Mouse (Mus musculus) embryonic facial prominence, embryonic 11.5 days (tissue): ENCODE data around the gene Grb14. TPM values are rescaled to one million over a fixed set of nuclear protein-coding genes. Genes with fewer than 3 reads are reported as not detected.
A peak's percentile ranks its signal among the peaks of the same experiment; 100 is the strongest.

Experiments used
- ATAC-seq: fragments of 200-750 bp; cut with Nextera tagmentation; replicated peaks from 2 replicates; pipeline ENCODE4 v1.8.0; 2017; ENCODE audit warnings: low read depth; ENCODE audit not compliant: insufficient number of reproducible peaks, low FRiP score, low TSS enrichment
- DNase-seq: peaks from one replicate; pipeline ENCODE4 v3.0.0-alpha.2; 2015; ENCODE audit warnings: low spot score
- H3K27ac ChIP-seq: fragments of 300-500 bp; sonication (generic); replicated peaks from 2 replicates; pipeline ENCODE4 v1.5.1; 2014; ENCODE audit warnings: mild to moderate bottlenecking, low read depth, low read length, control low read depth
- H3K27me3 ChIP-seq: fragments of 300-500 bp; sonication (generic); 2 replicates; pipeline ENCODE4 v1.6.1; 2014; ENCODE audit warnings: mild to moderate bottlenecking, low read length, moderate library complexity, mixed read lengths; ENCODE audit not compliant: control insufficient read depth, insufficient read depth
- H3K36me3 ChIP-seq: fragments of 300-500 bp; sonication (generic); replicated peaks from 2 replicates; pipeline ENCODE4 v1.6.1; 2014; ENCODE audit warnings: low read depth, mild to moderate bottlenecking, low read length, moderate library complexity, mixed read lengths; ENCODE audit not compliant: control insufficient read depth, insufficient read depth
- H3K4me1 ChIP-seq: fragments of 300-500 bp; sonication (generic); 2 replicates; pipeline ENCODE4 v1.6.1; 2014; ENCODE audit warnings: low read length, mixed read lengths; ENCODE audit not compliant: control insufficient read depth, insufficient read depth
- H3K4me2 ChIP-seq: fragments of 300-500 bp; sonication (generic); 2 replicates; pipeline ENCODE4 v1.6.1; 2014; ENCODE audit warnings: low read depth, mild to moderate bottlenecking, control low read depth, low read length, moderate library complexity
- H3K4me3 ChIP-seq: fragments of 300-500 bp; sonication (generic); 2 replicates; pipeline ENCODE4 v1.5.1; 2014; ENCODE audit warnings: low read depth, low read length, control low read depth
- H3K9ac ChIP-seq: fragments of 300-500 bp; sonication (generic); replicated peaks from 2 replicates; pipeline ENCODE4 v1.6.1; 2014; ENCODE audit warnings: mild to moderate bottlenecking, control low read depth, low read length
- H3K9me3 ChIP-seq: fragments of 300-500 bp; sonication (generic); replicated peaks from 2 replicates; pipeline ENCODE4 v1.6.1; 2016; ENCODE audit warnings: mild to moderate bottlenecking, low read length, inconsistent platforms, mixed read lengths; ENCODE audit not compliant: control insufficient read depth
- WGBS: fragments of 180-500 bp; shearing (Covaris S2); extraction: QIAGEN DNeasy Blood & Tissue Kit; methylation state at CpG from one replicate; pipeline ENCODE4 v1.1.7; 2014; 5-methylcytosine and 5-hydroxymethylcytosine counted together
- polyA plus RNA-seq: library from polyadenylated mRNA; unstranded; fragments of >200 nt; fragmentation: Nextera tagmentation; extraction: Ambion mirVana; gene quantifications from 2 replicates; pipeline ENCODE4 v1.2.1, GENCODE M21; 2014

Gene Grb14
- polyA plus RNA-seq, 1 experiment from 2014 or later: 9.5 TPM

- Histone ChIP-seq H3K4me1 (no peaks in the 10 kb centered on the region), H3K9ac (no peak overlapping the region), H3K27me3 (no peaks in the 10 kb centered on the region), H3K4me3 (no peak overlapping the region), H3K36me3 (no peaks in the 10 kb centered on the region), H3K27ac (no peak overlapping the region), H3K4me2 (no peak overlapping the region), H3K9me3 (no peaks in the 10 kb centered on the region)
- WGBS: 48% methylated on average over 1 of the region's 1 CpGs
- no peak for ATAC-seq
- DNase-seq: no peak
Observed at GRCm38 (mm10) chr2:64955441-64955840, 69.3 kb downstream of the Grb14 start.

- no peaks in the 10 kb centered on the region for H3K9me3 ChIP-seq
- WGBS: 48% methylated on average over 2 of the region's 2 CpGs
- no peaks in the 10 kb centered on the region for H3K4me1 ChIP-seq
- no peaks in the 10 kb centered on the region for H3K27me3 ChIP-seq
- DNase-seq (no peak), ATAC-seq (no peak)
- H3K36me3 ChIP-seq: no peaks in the 10 kb centered on the region
- no peak overlapping the region for H3K9ac ChIP-seq
- no peak overlapping the region for H3K27ac ChIP-seq
- H3K4me3 ChIP-seq: no peak overlapping the region
- no peak overlapping the region for H3K4me2 ChIP-seq
Observed at GRCm38 (mm10) chr2:64949210-64949609, 75.6 kb downstream of the Grb14 start.

GRCm38 (mm10) chr2:64948418-64949169 is 76.2 kb downstream of the Grb14 start:
- H3K4me2 ChIP-seq: no peak overlapping the region
- 64% methylated on average over 12 of the region's 12 CpGs for WGBS

GRCm38 (mm10) chr2:64947484-64947883 is 77.3 kb downstream of the Grb14 start:
- ATAC-seq (no peak), DNase-seq (no peak)
- Histone ChIP-seq H3K27me3 (no peaks in the 10 kb centered on the region), H3K4me1 (no peaks in the 10 kb centered on the region), H3K36me3 (no peaks in the 10 kb centered on the region), H3K27ac (no peak overlapping the region), H3K4me3 (no peak overlapping the region), H3K9ac (no peak overlapping the region), H3K4me2 (no peak overlapping the region), H3K9me3 (no peaks in the 10 kb centered on the region)
- 66% methylated on average over 3 of the region's 3 CpGs for WGBS

More at GRCm38 (mm10) chr2:64948418-64949169, 76.2 kb downstream of the Grb14 start:
- no peak overlapping the region for H3K4me3 ChIP-seq
- DNase-seq (peak; percentile 67), ATAC-seq (no peak; the same call in 1 of the 2 replicates)
- no peak overlapping the region for H3K9ac ChIP-seq
- no peaks in the 10 kb centered on the region for H3K27me3 ChIP-seq
- no peaks in the 10 kb centered on the region for H3K9me3 ChIP-seq
- H3K27ac ChIP-seq: no peak overlapping the region
- no peaks in the 10 kb centered on the region for H3K4me1 ChIP-seq
- no peaks in the 10 kb centered on the region for H3K36me3 ChIP-seq

GRCm38 (mm10) chr2:64920879-64921278 is 103.9 kb downstream of the Grb14 start:
- Histone ChIP-seq H3K27ac (no peak overlapping the region), H3K4me3 (no peak overlapping the region), H3K9ac (no peak overlapping the region), H3K36me3 (no peaks in the 10 kb centered on the region), H3K27me3 (no peaks in the 10 kb centered on the region), H3K9me3 (no peaks in the 10 kb centered on the region), H3K4me2 (no peak overlapping the region), H3K4me1 (no peaks in the 10 kb centered on the region)
- DNase-seq (peak; percentile 32), ATAC-seq (no peak)
- WGBS: 53% methylated on average over 5 of the region's 5 CpGs

GRCm38 (mm10) chr2:64915448-64915847 is 109.3 kb downstream of the Grb14 start:
- Histone ChIP-seq H3K27me3 (no peaks in the 10 kb centered on the region), H3K9ac (no peak overlapping the region), H3K4me3 (no peak overlapping the region), H3K27ac (no peak overlapping the region), H3K4me1 (no peaks in the 10 kb centered on the region), H3K9me3 (no peaks in the 10 kb centered on the region), H3K4me2 (no peak overlapping the region), H3K36me3 (no peaks in the 10 kb centered on the region)
- 60% methylated on average over 6 of the region's 6 CpGs for WGBS
- DNase-seq: peak; percentile 65
- no peak for ATAC-seq

- Histone ChIP-seq H3K9me3 (no peaks in the 10 kb centered on the region), H3K4me2 (no peak overlapping the region), H3K4me1 (no peaks in the 10 kb centered on the region), H3K36me3 (no peaks in the 10 kb centered on the region), H3K4me3 (no peak overlapping the region), H3K9ac (no peak overlapping the region), H3K27me3 (no peaks in the 10 kb centered on the region), H3K27ac (no peak overlapping the region)
- 86% methylated on average over 5 of the region's 5 CpGs for WGBS
- peak; percentile 57 for DNase-seq
- ATAC-seq: no peak
Observed at GRCm38 (mm10) chr2:64904877-64905276, 119.9 kb downstream of the Grb14 start.

- no peak for ATAC-seq
- no peak overlapping the region for H3K27ac ChIP-seq
- H3K4me2 ChIP-seq: no peak overlapping the region
- no peak overlapping the region for H3K9ac ChIP-seq
- no peaks in the 10 kb centered on the region for H3K4me1 ChIP-seq
- H3K4me3 ChIP-seq: no peak overlapping the region
- H3K27me3 ChIP-seq: no peaks in the 10 kb centered on the region
- WGBS: 88% methylated on average over 5 of the region's 5 CpGs
- no peaks in the 10 kb centered on the region for H3K9me3 ChIP-seq
- no peaks in the 10 kb centered on the region for H3K36me3 ChIP-seq
- no peak for DNase-seq
Observed at GRCm38 (mm10) chr2:64897844-64898243, 126.9 kb downstream of the Grb14 start.
